Mouse (Mus musculus): ENCODE measurements at regions not wholly inside any gene's neighbourhood (a gene's known extent, or its start where the extent isn't known, plus 50 kb on each side); places are given as distances from the start of the nearest gene placed in this dataset.

DNA sequence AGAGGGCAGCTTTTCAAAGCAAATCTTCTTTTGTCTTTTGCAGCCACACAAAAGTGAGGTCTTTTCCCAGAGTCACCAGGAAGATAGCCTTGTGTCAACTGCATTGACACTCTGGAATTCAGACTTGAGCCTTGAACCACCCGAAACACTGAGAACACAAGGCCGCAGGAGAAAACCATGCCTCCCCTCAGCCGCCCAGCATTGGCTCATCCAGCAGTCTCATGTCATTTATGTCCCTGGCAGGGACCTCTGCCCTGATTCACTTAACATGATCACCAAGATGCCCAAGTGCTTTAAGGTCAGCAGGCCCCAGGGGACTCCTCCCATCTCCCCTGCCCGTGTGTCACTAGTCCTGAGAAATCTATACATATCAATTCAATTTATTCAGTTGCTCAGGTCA, 173.1 kb upstream of the Kdm8 start:
- TF ChIP-seq CTCF (IDR thresholded peaks at IDR 0.05; ENCODE audit: low read depth) = no peak
- no peak for TF ChIP-seq EP300 (optimal IDR thresholded peaks at IDR 0.05)
